Mouse (Mus musculus): ENCODE measurements at regions not wholly inside any gene's neighbourhood (a gene's known extent, or its start where the extent isn't known, plus 50 kb on each side); places are given as distances from the start of the nearest gene placed in this dataset.
"Not testable (repeated sequence)": the region's sequence is repeated elsewhere in the genome, so short reads cannot be mapped to it uniquely, and the experiment has no call there.

DNA sequence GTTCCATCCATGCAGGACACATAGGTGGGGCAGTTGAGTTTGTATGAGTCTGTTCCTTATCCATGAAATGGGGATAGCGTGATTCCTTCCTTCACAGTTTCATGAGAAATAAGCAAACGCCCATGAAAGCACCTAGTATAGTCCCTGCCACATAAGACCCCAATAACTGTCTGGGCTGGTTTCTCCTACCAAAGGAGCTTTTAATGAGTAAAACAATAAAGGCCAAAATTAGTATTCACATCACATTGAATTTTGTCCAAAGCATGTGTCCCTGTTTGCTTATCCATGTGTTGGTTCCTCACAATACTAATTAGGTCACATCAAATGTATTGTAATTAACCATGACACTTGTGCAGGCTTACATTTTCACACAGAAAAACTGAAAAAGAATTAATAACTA is 221.3 kb downstream of the Prdm13 start:
- no peak for DNase-seq (ENCODE audit: extremely low spot score, low spot score)

GRCm38 (mm10) chr4:21441274-21441673 is 244.5 kb downstream of the Prdm13 start:
- no peak for DNase-seq (ENCODE audit: extremely low spot score, low spot score)

DNA sequence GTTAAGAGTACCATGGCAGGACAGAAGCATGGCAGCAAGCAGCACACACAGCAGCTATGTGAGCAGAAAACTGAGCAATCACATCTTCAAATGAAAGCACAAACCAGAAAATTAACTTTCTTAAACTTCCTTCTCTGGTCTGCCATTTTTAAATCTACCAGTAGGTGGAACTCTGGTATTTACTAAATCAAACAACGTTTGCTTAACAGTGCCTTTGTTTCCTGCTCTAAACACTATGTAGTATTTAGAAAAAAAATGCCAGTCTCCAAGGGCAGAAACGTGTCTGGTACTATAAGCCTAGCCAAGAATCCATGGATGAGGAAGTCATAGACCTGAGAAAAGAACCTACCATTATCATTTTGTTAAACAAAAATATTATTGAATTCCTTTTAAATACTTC is 249.1 kb downstream of the Prdm13 start:
- DNase-seq (ENCODE audit: extremely low spot score, low spot score), result no peak

DNA sequence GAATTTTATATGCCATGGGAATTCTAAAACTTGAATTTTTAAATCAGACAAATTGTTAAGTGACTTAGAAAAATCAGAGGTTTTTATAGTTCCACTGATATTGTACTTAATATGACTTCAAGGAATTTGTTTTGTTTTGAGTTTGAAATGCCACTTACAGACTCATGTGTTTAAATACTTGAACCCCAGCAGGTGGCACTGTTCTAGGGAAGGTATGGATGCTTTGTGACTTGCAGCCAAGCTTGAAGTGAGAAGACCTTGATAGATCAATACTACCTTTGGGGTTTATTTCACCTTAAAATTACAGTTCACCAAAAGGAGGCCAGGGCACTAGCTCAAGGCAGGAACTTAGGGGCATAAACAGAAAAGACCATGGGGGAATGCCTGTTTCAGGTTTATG is 277.9 kb downstream of the Prdm13 start:
- no peak for DNase-seq (ENCODE audit: extremely low spot score, low spot score)

DNA sequence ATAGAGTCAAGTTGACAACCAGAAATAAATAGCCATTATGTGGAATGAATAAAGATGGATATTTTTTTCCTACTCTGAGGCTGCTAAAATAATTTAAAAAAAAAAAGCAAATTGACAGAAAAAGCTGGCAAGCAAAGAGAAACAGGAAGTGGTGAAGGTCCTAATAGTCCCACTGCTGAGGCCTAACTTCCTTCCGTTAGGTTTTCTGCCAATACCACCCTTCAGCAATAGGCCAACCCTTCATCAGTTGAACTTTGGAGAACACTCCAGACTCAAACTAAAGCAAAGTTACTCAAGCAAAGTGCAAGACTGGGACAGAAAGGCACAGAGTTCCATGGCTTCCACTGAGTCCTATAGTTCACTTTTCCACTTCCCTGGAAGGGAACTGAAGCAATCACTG is 316.4 kb downstream of the Prdm13 start:
- DNase-seq (ENCODE audit: extremely low spot score, low spot score), result no peak

GRCm38 (mm10) chr4:21368234-21369021 is 317.3 kb downstream of the Prdm13 start:
- DNase-seq (ENCODE audit: extremely low spot score, low spot score), result peak; percentile 13

DNA sequence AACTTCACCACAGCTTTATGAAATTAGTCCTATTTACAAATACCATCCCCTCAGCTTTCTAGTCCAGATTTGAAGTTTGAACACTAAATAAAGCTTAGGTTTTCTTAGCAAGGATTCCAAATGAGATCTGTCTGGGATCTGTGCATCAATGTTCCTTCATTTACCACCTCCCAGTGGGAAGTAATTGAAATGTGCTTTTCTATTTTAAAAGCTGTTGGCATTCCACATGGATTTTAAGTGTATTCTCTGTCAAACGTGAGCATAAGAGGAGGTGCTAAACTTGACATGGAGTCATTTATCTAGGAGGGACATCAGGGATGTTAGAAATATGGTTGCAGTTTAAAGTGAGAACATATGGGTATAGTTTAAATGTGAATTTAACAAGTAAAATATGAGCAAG is 364.0 kb downstream of the Prdm13 start:
- DNase-seq (ENCODE audit: extremely low spot score, low spot score), result no peak

DNA sequence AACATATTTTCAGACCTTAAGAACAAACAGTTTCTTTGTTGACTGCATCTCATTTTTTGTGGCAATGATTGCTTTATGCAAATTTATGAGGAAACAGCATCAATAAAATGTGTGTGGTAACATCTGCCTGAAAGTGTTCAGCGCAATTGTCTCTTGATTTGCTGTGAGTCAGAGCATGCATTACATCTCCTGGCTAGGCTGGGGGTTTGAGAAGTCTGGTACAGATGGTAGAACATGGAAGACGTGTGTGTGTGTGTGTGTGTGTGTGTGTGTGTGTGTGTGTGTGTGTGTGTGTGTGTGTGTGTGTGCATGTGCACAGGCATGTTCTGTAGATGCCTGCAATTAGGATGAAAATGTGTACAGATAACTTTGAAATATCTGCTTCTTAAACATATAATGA is 376.5 kb downstream of the Prdm13 start:
- not testable (repeated sequence) for DNase-seq (ENCODE audit: extremely low spot score, low spot score)

GRCm38 (mm10) chr4:21307476-21308011 is 378.2 kb downstream of the Prdm13 start:
- no peak for DNase-seq (ENCODE audit: extremely low spot score, low spot score)

GRCm38 (mm10) chr4:21300141-21300540 is 385.6 kb downstream of the Prdm13 start:
- no peak for DNase-seq (ENCODE audit: extremely low spot score, low spot score)

- DNase-seq (ENCODE audit: extremely low spot score, low spot score), result no peak
These were observed 418.5 kb downstream of the Prdm13 start for GRCm38 (mm10) chr4:21267302-21267701.

- DNase-seq (ENCODE audit: extremely low spot score, low spot score), result no peak
These were observed 418.9 kb downstream of the Prdm13 start for GRCm38 (mm10) chr4:21266886-21267285.

GRCm38 (mm10) chr4:21250396-21250795 is 435.4 kb downstream of the Prdm13 start:
- no peak for DNase-seq (ENCODE audit: extremely low spot score, low spot score)

DNA sequence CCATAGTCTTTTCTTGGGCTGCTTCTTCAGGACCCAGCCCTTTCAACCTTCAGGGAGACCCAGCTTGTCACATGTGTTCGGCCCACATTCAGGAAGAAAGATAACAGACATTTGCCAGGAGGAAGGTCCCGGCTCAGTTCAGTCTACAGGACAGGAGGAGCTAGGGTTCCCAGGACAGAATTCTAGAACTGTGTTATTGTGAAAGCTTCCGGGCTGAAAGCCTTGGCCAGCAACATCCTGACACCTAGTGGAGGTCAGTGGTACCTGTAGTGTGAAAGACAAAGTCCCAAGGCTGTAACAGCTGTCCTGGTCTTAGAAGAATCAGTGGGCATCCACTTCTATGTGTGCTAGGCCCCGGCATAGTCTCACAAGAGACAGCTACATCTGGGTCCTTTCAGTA is 463.1 kb downstream of the Prdm13 start:
- DNase-seq (ENCODE audit: extremely low spot score, low spot score), result peak; percentile 37

GRCm38 (mm10) chr4:21207617-21208016 is 478.1 kb downstream of the Prdm13 start:
- DNase-seq (ENCODE audit: extremely low spot score, low spot score), result no peak

- DNase-seq (ENCODE audit: extremely low spot score, low spot score), result no peak
These were observed 490.1 kb downstream of the Prdm13 start for GRCm38 (mm10) chr4:21195620-21196019.

DNA sequence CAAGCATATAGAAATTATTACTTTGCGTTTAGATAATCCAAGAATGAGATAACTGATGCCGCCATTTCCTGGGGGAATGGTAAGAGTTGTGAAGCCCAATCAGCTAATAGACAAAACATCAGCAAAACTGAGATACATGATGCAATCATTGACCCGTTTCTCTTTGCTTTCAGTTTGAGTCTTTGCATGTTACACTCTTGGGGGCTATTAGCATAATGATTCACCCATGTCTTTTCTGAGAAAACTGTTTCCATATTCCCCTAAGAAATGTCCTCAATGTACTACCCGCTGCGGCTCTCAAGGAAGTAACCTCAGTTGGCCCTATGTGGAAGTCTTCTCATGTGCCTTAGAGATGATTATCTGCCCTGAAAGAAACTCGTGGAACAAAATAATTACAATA is 512.0 kb downstream of the Prdm13 start:
- no peak for DNase-seq (ENCODE audit: extremely low spot score, low spot score)

DNA sequence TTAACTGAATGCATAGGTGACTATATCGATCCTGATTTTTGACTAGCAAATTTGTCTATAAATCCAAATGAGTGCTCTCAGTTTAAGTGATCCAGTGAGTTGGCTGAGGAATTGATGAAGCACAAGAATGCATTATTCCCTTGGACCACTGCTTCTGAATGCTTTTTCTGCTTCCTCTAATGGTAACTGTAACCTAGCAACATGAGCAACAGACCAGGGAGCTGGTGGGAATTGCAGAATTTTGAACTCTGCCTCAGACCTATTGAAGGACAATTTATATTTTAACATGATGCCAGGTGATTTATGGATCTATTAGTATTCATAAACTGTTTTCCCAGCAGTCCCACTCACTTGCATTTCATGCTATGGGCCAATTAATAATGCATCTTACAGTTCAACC is 512.7 kb downstream of the Prdm13 start:
- DNase-seq (ENCODE audit: extremely low spot score, low spot score), result no peak

- DNase-seq (ENCODE audit: extremely low spot score, low spot score), result no peak
These were observed 515.0 kb downstream of the Prdm13 start for GRCm38 (mm10) chr4:21170734-21171133.

- no peak for DNase-seq (ENCODE audit: extremely low spot score, low spot score)
These were observed 523.6 kb downstream of the Prdm13 start for GRCm38 (mm10) chr4:21162124-21162523.

- DNase-seq (ENCODE audit: extremely low spot score, low spot score), result no peak
These were observed 559.9 kb downstream of the Prdm13 start for GRCm38 (mm10) chr4:21125892-21126291.

- no peak for DNase-seq (ENCODE audit: extremely low spot score, low spot score)
These were observed 590.0 kb downstream of the Prdm13 start for GRCm38 (mm10) chr4:21095741-21096140.

DNA sequence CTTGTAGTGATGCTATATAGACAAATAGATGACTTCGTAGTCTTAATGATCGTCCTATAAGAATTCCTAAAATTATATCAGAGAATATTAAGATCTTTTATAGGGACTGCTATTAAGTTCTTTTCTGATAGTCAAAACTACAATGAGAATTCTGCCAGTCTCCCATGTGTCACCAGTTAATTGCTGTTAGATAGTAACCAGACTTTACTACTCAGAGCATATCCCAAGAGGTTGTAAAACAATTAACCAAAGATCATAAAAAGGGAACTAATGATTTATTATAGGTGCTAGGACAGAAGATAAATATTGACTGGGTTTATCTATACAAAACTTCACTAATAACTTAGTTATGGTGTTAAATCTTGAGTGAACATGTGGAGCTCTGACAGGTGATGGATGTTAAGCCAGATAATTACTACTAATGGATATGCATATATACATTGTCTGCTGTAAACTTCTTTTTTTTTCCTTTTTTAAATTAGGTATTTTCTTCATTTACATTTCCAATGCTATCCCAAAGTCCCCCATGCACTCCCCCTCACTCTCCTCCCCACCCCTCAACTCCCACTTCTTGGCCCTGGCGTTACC is 615.5 kb downstream of the Prdm13 start:
- DNase-seq (ENCODE audit: extremely low spot score, low spot score), result no peak
